In the genomic region with DNA sequence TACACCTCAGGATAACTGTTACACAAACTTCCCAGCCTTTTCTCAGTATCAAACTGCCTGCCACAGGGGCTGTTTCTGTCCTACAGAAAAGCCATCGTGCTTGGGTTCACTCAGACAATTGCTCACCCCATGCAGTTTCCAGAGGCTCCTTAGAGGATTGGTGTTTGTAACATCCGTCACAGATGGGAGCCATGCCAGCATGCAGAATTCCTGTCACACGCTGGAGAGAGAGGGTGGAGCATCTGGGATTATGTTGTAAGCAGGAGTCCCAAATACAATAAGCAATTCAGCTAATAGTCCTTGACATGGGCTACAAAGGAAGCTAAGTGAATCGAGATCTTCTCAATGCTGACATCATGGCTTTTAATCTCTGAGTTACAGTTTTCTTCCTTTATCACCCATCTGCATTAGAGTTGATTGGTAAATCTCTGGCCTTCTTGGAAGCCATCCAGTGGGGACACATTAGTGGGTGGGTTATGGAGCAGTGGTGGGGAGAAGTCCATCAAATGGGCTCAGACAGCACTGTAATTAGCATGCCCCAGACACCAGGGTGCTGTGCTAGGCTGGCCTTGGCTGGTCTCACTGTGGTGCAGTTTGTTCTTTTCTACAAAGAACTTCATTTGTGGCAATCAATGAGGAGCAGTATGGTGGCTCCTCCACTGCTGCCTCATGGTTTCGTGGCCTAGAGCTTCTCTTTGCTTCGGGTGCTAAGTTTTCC, we compare ENCODE assay signal across 10 mouse cellular contexts.
A peak's percentile ranks its signal among the peaks of the same experiment; 100 is the strongest.
DNase-seq lines count a peak whose midpoint lies in the region; ATAC-seq and TF ChIP-seq lines count a peak whose summit lies in the region.
"Had no signal": no experiment of that assay in that cellular context is flagged by ENCODE, and none has a peak within 500 bp of the region (broad histone marks: within the 10 kb centered on the region; RNA-seq: fewer than 3 reads in every experiment).

No protein-coding gene starts in this region.

- WGBS in liver, postnatal 0 days (ENCODE audit: insufficient replicate concordance): 57% methylated on average over 6 of the region's 6 CpGs

- H3K36me3 ChIP-seq in liver, postnatal 0 days (replicated peaks; ENCODE audit: insufficient read depth, low read length): no peaks in the 10 kb centered on the region
- H3K36me3 ChIP-seq: kidney, embryonic 15.5 days; limb, embryonic 15.5 days had no signal

- no peak for TF ChIP-seq CTCF in liver, postnatal 0 days (IDR thresholded peaks at IDR 0.05; ENCODE audit: low read depth)

- no peak overlapping the region for H3K4me2 ChIP-seq in liver, postnatal 0 days (ENCODE audit: low read depth, low read length)
- H3K4me2 ChIP-seq: kidney, embryonic 15.5 days; limb, embryonic 15.5 days had no signal

- no peaks in the 10 kb centered on the region for H3K4me1 ChIP-seq in liver, postnatal 0 days (ENCODE audit: insufficient read depth)
- H3K4me1 ChIP-seq: kidney, embryonic 15.5 days; limb, embryonic 15.5 days had no signal

- H3K4me3 ChIP-seq in liver, postnatal 0 days (ENCODE audit: low read depth, low read length): no peak overlapping the region
- H3K4me3 ChIP-seq: kidney, embryonic 15.5 days; limb, embryonic 15.5 days had no signal

- no peak overlapping the region for H3K9ac ChIP-seq in liver, postnatal 0 days (replicated peaks)
- H3K9ac ChIP-seq: kidney, embryonic 15.5 days; limb, embryonic 15.5 days had no signal

- DNase-seq in adrenal gland, postnatal 10 days: peak; percentile 11
- no peak for DNase-seq in adrenal gland, adult 8-10 months
- peak; percentile 42 for DNase-seq in right cerebral cortex, postnatal 4 days
- DNase-seq in right cerebral cortex, adult 2 months (ENCODE audit: low spot score in 2 of 2): no peak
- peak; percentile 37 for DNase-seq in mesoderm, embryonic 11.5 days (ENCODE audit: low read depth, low spot score)
- no peak for DNase-seq in liver, postnatal 0 days
- DNase-seq in frontal cortex, postnatal 14 days (ENCODE audit: low spot score in 2 of 2): no peak
- DNase-seq in adrenal gland, postnatal 14 days: no peak

- ATAC-seq in liver, postnatal 0 days: no peak

- no peak for TF ChIP-seq EP300 in liver, postnatal 0 days (IDR thresholded peaks at IDR 0.05; ENCODE audit: low read depth)

- H3K27ac ChIP-seq in liver, postnatal 0 days (ENCODE audit: low read depth): no peak overlapping the region
- H3K27ac ChIP-seq: kidney, embryonic 15.5 days; limb, embryonic 15.5 days had no signal

- H3K27me3 ChIP-seq in liver, postnatal 0 days (ENCODE audit: insufficient read depth, low read length): no peaks in the 10 kb centered on the region
- H3K27me3 ChIP-seq: kidney, embryonic 15.5 days; limb, embryonic 15.5 days had no signal

- no peaks in the 10 kb centered on the region for H3K9me3 ChIP-seq in liver, postnatal 0 days (ENCODE audit: low read length)
- H3K9me3 ChIP-seq: kidney, embryonic 15.5 days; limb, embryonic 15.5 days had no signal

Comparison
In these comparisons a context has a peak if more than half of its experiments do, and no peak if none do; other contexts are left out.
1. DNase-seq: peak in adrenal gland, postnatal 10 days (single experiment), right cerebral cortex, postnatal 4 days (single experiment) and mesoderm, embryonic 11.5 days (single experiment); none in adrenal gland, adult 8-10 months (single experiment), right cerebral cortex, adult 2 months (0 of 2), liver, postnatal 0 days (single experiment), frontal cortex, postnatal 14 days (0 of 2) and adrenal gland, postnatal 14 days (single experiment).